Mouse (Mus musculus) ES-E14 (cell line): ENCODE measurements at regions not wholly inside any gene's neighbourhood (a gene's known extent, or its start where the extent isn't known, plus 50 kb on each side); places are given as distances from the start of the nearest gene placed in this dataset.
A peak's percentile ranks its signal among the peaks of the same experiment; 100 is the strongest.

Source experiments
- DNase-seq: peaks from one replicate; pipeline ENCODE4 v3.0.0-alpha.2; 2013; ENCODE audit warnings: low read depth, low spot score
- H3K27ac ChIP-seq: 2 replicates; pipeline ENCODE4 v1.5.1; 2012; ENCODE audit warnings: low read depth, mild to moderate bottlenecking, low read length, moderate library complexity, mixed read lengths; ENCODE audit not compliant: poor library complexity, insufficient read depth, severe bottlenecking
- H3K36me3 ChIP-seq: 2 replicates; pipeline ENCODE4 v1.6.1; 2012; ENCODE audit warnings: mild to moderate bottlenecking, low read length, moderate library complexity, mixed read lengths; ENCODE audit not compliant: control insufficient read depth, poor library complexity, insufficient read depth, severe bottlenecking
- H3K4me1 ChIP-seq, 2 experiments: fragments of 150-350 bp in 1 of 2; sonication (generic) in 1 of 2; 2 replicates each; pipeline ENCODE4 v1.6.1; 2012; ENCODE audit warnings: low read length in 2 of 2, mild to moderate bottlenecking in 1 of 2, mixed read lengths in 1 of 2; ENCODE audit not compliant: control insufficient read depth in 2 of 2, insufficient read depth in 2 of 2, poor library complexity in 1 of 2
- H3K4me3 ChIP-seq, 2 experiments: fragments of 150-350 bp in 1 of 2; sonication (generic) in 1 of 2; 2 replicates each; pipeline ENCODE4 v1.5.1; 2012; ENCODE audit warnings: low read length in 2 of 2, low read depth in 1 of 2, mild to moderate bottlenecking in 1 of 2, mixed read lengths in 1 of 2; ENCODE audit not compliant: insufficient read depth in 1 of 2, poor library complexity in 1 of 2, severe bottlenecking in 1 of 2
- H3K9ac ChIP-seq: 2 replicates; pipeline ENCODE4 v1.6.1; 2012; ENCODE audit warnings: low read depth, mild to moderate bottlenecking, low read length, mixed read lengths; ENCODE audit not compliant: poor library complexity, insufficient read depth, severe bottlenecking
- H3K9me3 ChIP-seq: fragments of 150-350 bp; sonication (generic); 2 replicates; pipeline ENCODE4 v1.6.1; 2012; ENCODE audit warnings: low read depth, mild to moderate bottlenecking, low read length; ENCODE audit not compliant: control insufficient read depth, insufficient read depth
- CHD2 ChIP-seq: IDR thresholded peaks from 2 replicates; pipeline ENCODE4 v1.6.1; 2014; ENCODE audit warnings: mild to moderate bottlenecking, low read depth, low read length, inconsistent platforms
- HCFC1 ChIP-seq: IDR thresholded peaks from 2 replicates; pipeline ENCODE4 v1.6.1; 2012; ENCODE audit warnings: low read length, inconsistent platforms, borderline replicate concordance; ENCODE audit not compliant: insufficient read depth
- MAFK ChIP-seq: IDR thresholded peaks from 2 replicates; pipeline ENCODE4 v1.6.1; 2014; ENCODE audit warnings: mild to moderate bottlenecking, low read depth, low read length, inconsistent platforms; ENCODE audit not compliant: insufficient read depth
- ZC3H11A ChIP-seq: IDR thresholded peaks from 2 replicates; pipeline ENCODE4 v1.6.1; 2012; ENCODE audit warnings: low read depth, mild to moderate bottlenecking, inconsistent platforms, low read length, borderline replicate concordance
- ZNF384 ChIP-seq: IDR thresholded peaks from 2 replicates; pipeline ENCODE4 v1.6.1; 2012; ENCODE audit warnings: low read depth, low read length, inconsistent platforms
- in situ Hi-C, 2 experiments: fragments of 600-800 bp; cut with MboI; formaldehyde crosslinking; loops; one replicate each; pipeline ENCODE4 v1.15.1; 2025; ENCODE audit warnings: low sequenced_read_pairs in 2 of 2, inconsistent platforms in 1 of 2; ENCODE audit not compliant: unreplicated experiment in 2 of 2

DNA sequence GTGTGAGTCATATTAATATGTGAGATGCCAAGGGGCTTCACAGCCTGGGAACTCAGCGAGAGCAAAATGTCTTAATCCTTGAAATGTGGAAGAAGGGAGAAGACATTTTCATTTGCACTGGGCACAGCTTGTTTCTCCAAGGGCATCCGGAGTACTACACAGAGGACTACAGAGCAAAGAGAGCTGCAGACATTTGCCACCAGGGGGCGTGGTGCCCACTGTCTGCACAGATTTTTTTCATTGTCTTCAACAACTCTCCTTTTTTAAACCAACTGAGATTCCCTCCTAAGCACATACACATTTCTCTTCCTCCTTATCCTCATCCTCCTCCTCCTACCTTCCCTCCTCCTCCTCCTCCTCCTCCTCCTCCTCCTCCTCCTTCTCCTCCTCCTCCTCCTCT, 273.8 kb upstream of the Igfbp7 start:
- in situ Hi-C loops = no loop called here
- DNase-seq = no peak
- Histone ChIP-seq H3K4me3 (no peak overlapping the region), H3K9me3 (no peaks in the 10 kb centered on the region), H3K4me1 (no peaks in the 10 kb centered on the region), H3K36me3 (no peaks in the 10 kb centered on the region), H3K27ac (no peak overlapping the region), H3K9ac (no peak overlapping the region)
- TF ChIP-seq HCFC1 = no peak
- peak; percentile 30; the same call in 1 of the 2 replicates for TF ChIP-seq ZNF384

DNA sequence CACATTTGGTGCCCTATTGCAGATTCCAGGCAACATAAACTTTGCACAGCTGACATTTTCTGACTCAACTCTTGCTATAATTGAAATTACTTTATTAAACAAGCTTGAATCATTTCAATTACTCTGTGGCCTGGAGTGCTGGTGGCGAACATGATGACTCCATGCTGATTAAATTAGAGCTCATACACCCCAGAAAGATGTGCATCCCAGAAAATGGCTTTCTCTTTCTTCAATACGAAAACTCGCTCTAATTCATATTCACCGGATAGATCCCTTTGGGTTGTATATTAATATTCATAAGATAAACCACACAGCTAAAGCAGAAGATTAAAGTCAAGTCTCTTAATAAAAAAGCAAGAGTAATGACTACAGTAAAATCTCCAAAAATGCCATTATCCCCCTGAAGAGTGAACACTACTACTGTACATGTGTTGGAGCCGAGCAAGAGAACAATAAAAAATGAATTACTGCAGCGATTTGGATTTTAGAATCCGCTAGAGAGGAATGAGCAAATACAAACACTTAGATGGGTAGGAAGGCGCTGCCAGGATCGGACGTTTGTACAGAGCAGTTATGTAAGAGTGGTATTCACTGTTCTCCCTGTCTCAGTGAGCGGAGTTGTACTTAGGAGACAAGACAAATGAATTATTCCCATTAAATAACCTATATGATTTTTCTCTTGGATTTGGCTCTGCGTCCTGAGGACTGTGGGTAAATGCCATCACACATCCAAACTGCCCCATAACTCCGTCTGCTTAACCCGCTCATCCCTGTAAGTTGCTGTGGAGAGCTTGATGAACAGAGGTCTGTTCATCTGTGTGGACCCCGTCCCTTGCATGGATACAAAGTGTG, 264.5 kb upstream of the Igfbp7 start:
- no peak overlapping the region for H3K4me3 ChIP-seq
- no peak overlapping the region for H3K27ac ChIP-seq
- no peaks in the 10 kb centered on the region for H3K4me1 ChIP-seq
- H3K9ac ChIP-seq = no peak overlapping the region
- no peaks in the 10 kb centered on the region for H3K9me3 ChIP-seq
- H3K36me3 ChIP-seq = no peaks in the 10 kb centered on the region
- no peak for TF ChIP-seq ZC3H11A
- in situ Hi-C loops = no loop called here
- DNase-seq = no peak

DNA sequence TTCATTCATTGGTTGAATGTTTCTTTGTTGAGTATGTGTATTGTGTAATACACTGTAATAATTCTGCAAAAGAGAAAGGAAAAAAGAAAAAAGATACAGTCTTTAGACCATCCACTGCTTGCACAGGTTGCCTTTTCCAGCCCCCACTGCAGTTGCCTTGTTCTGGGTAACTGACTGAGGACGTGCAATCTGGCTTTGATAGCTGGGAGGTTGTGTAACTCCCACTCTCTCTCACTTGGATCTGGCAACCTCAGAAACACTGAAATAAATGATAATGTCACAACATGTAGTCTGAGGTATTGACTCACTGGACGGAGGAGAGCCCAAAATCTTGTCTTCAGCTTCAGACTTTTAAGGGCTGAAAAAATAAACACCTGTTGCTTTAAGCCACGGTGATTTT, 255.3 kb upstream of the Igfbp7 start:
- no peak for TF ChIP-seq MAFK
- no peak for TF ChIP-seq ZNF384
- Histone ChIP-seq H3K4me1 (no peaks in the 10 kb centered on the region), H3K9me3 (no peaks in the 10 kb centered on the region), H3K36me3 (no peaks in the 10 kb centered on the region), H3K9ac (no peak overlapping the region), H3K27ac (no peak overlapping the region), H3K4me3 (no peak overlapping the region)
- in situ Hi-C loops = no loop called here
- no peak for DNase-seq

DNA sequence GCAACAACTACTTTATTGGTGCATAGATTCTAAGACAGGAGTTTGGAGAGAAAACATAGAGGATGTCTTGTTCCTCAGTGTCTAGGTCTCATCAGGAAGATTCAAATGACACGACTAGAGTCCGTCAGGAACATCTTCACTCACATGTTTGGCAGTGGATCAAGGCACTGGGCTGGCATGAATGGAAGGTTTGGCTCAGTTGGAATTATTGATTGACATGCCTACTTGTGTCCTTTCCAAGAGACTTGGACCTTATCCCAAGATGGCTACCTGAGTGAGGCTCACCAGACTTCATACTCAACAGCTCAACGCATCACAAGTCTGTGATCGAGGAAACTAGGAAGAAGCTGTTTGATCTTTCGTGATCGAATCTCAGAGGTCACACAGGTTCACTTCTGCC, 251.2 kb upstream of the Igfbp7 start:
- in situ Hi-C loops = no loop called here
- no peak for DNase-seq
- Histone ChIP-seq H3K36me3 (no peaks in the 10 kb centered on the region), H3K4me3 (no peak overlapping the region), H3K4me1 (no peaks in the 10 kb centered on the region), H3K9ac (no peak overlapping the region), H3K9me3 (no peaks in the 10 kb centered on the region), H3K27ac (no peak overlapping the region)
- no peak for TF ChIP-seq ZNF384

DNA sequence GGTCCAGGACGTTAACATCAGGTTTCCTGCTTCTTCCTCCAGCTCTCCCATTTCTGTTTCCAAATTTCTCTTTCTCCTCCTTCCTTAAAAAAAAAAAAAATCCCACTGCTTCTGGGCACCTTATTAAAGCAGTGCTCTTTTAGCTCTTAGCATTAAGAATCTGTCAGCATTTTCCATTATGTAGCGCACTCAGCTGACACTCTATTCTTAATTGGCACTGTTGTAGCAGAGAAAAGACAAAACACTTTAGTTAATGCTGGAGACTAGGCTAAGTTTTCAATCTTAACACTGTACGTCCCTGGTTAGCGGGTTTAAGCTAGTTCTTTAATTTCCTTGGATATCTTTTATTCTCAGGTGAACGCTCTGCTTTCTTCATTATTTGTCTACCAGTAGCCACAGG, 236.8 kb upstream of the Igfbp7 start:
- Histone ChIP-seq H3K9me3 (no peaks in the 10 kb centered on the region), H3K36me3 (no peaks in the 10 kb centered on the region), H3K4me1 (no peaks in the 10 kb centered on the region), H3K27ac (no peak overlapping the region), H3K9ac (no peak overlapping the region), H3K4me3 (no peak overlapping the region)
- no peak for TF ChIP-seq ZNF384
- no peak for TF ChIP-seq MAFK
- TF ChIP-seq CHD2 = no peak
- no peak for TF ChIP-seq HCFC1
- no peak for TF ChIP-seq ZC3H11A
- no peak for DNase-seq
- in situ Hi-C loops = no loop called here
